Mouse (Mus musculus) embryonic facial prominence, embryonic 13.5 days (tissue): ENCODE data around the gene March1. TPM values are rescaled to one million over a fixed set of nuclear protein-coding genes. Genes with fewer than 3 reads are reported as not detected.

Source experiments
- ATAC-seq: fragments of 200-750 bp; cut with Nextera tagmentation; 2 replicates; pipeline ENCODE4 v1.8.0; 2017; ENCODE audit warnings: low read depth; ENCODE audit not compliant: insufficient number of reproducible peaks, insufficient read depth, low FRiP score, low TSS enrichment
- H3K27ac ChIP-seq: fragments of 300-500 bp; sonication (generic); 2 replicates; pipeline ENCODE4 v1.5.1; 2015; ENCODE audit warnings: moderate library complexity, mild to moderate bottlenecking, inconsistent platforms
- H3K27me3 ChIP-seq: fragments of 300-500 bp; sonication (generic); 2 replicates; pipeline ENCODE4 v1.6.1; 2015; ENCODE audit warnings: mild to moderate bottlenecking, inconsistent platforms
- H3K36me3 ChIP-seq: fragments of 300-500 bp; sonication (generic); 2 replicates; pipeline ENCODE4 v1.6.1; 2015; ENCODE audit warnings: mild to moderate bottlenecking, inconsistent platforms
- H3K4me1 ChIP-seq: fragments of 300-500 bp; sonication (generic); 2 replicates; pipeline ENCODE4 v1.6.1; 2015; ENCODE audit warnings: inconsistent platforms
- H3K4me2 ChIP-seq: fragments of 300-500 bp; sonication (generic); 2 replicates; pipeline ENCODE4 v1.6.1; 2015; ENCODE audit warnings: moderate library complexity, mild to moderate bottlenecking, inconsistent platforms
- H3K4me3 ChIP-seq: fragments of 300-500 bp; sonication (generic); 2 replicates; pipeline ENCODE4 v1.5.1; 2015; ENCODE audit warnings: mild to moderate bottlenecking, inconsistent platforms
- H3K9ac ChIP-seq: fragments of 300-500 bp; sonication (generic); 2 replicates; pipeline ENCODE4 v1.6.1; 2015; ENCODE audit warnings: mild to moderate bottlenecking, inconsistent platforms
- H3K9me3 ChIP-seq: fragments of 300-500 bp; sonication (generic); 2 replicates; pipeline ENCODE4 v1.6.1; 2016; ENCODE audit warnings: inconsistent platforms
- WGBS: fragments of 180-500 bp; shearing (Covaris S2); methylation state at CpG from one replicate; pipeline ENCODE4 v1.1.7; 2015; ENCODE audit warnings: mixed read lengths; 5-methylcytosine and 5-hydroxymethylcytosine counted together
- polyA plus RNA-seq: library from polyadenylated mRNA; unstranded; fragments of >200 nt; fragmentation: Nextera tagmentation; extraction: Ambion mirVana; gene quantifications from 2 replicates; pipeline ENCODE4 v1.2.1, GENCODE M21; 2015

March1 gene
- polyA plus RNA-seq, result 0.34 and 0.85 TPM in 2 replicates

- Histone ChIP-seq H3K4me1 (no peaks in the 10 kb centered on the region), H3K36me3 (no peaks in the 10 kb centered on the region), H3K4me3 (no peak within 1 kb of the TSS), H3K27me3 (peaks cover 33% of the 10 kb centered on the region), H3K9ac (no peak within 1 kb of the TSS), H3K4me2 (0 out of 2 replicates have a peak within 1 kb of the TSS, but pooled peaks have one; percentile 0), H3K9me3 (no peaks in the 10 kb centered on the region), H3K27ac (no peak within 1 kb of the TSS)
- 1% methylated on average over 23 of the region's 23 CpGs for WGBS
- ATAC-seq, result no peak
These were observed at the start of gene March1 for GRCm38 (mm10) chr8:65617871-65618751. March1 (plus strand) TSS chr8:65617900.

- H3K4me2 ChIP-seq, result no peak overlapping the region
- ATAC-seq, result no peak
- H3K27ac ChIP-seq, result no peak overlapping the region
- no peak overlapping the region for H3K4me3 ChIP-seq
- WGBS, result 53% methylated on average over 1 of the region's 1 CpGs
- no peaks in the 10 kb centered on the region for H3K4me1 ChIP-seq
- no peaks in the 10 kb centered on the region for H3K9me3 ChIP-seq
- no peak overlapping the region for H3K9ac ChIP-seq
- no peaks in the 10 kb centered on the region for H3K27me3 ChIP-seq
- H3K36me3 ChIP-seq, result no peaks in the 10 kb centered on the region
These were observed 30.8 kb upstream of the March1 start for GRCm38 (mm10) chr8:65586909-65587308.

- Histone ChIP-seq H3K4me2 (no peak overlapping the region), H3K9ac (no peak overlapping the region), H3K9me3 (no peaks in the 10 kb centered on the region), H3K27me3 (no peaks in the 10 kb centered on the region), H3K4me1 (no peaks in the 10 kb centered on the region), H3K27ac (no peak overlapping the region), H3K36me3 (no peaks in the 10 kb centered on the region), H3K4me3 (no peak overlapping the region)
- no peak for ATAC-seq
- 50% methylated on average over 2 of the region's 2 CpGs for WGBS
These were observed 14.5 kb upstream of the March1 start for GRCm38 (mm10) chr8:65603241-65603640.

GRCm38 (mm10) chr8:65609509-65609908 lies 8.2 kb upstream of the March1 start:
- H3K4me3 ChIP-seq, result no peak overlapping the region
- H3K27me3 ChIP-seq, result no peaks in the 10 kb centered on the region
- 82% methylated on average over 2 of the region's 2 CpGs for WGBS
- H3K4me1 ChIP-seq, result no peaks in the 10 kb centered on the region
- H3K9me3 ChIP-seq, result no peaks in the 10 kb centered on the region
- H3K36me3 ChIP-seq, result no peaks in the 10 kb centered on the region
- no peak overlapping the region for H3K4me2 ChIP-seq
- no peak for ATAC-seq
- H3K27ac ChIP-seq, result no peak overlapping the region
- H3K9ac ChIP-seq, result no peak overlapping the region

- H3K9me3 ChIP-seq, result no peaks in the 10 kb centered on the region
- 29% methylated on average over 7 of the region's 7 CpGs for WGBS
These were observed 1.3 kb downstream of the March1 start for GRCm38 (mm10) chr8:65618966-65619365.

GRCm38 (mm10) chr8:65644931-65645330 lies 27.2 kb downstream of the March1 start:
- H3K36me3 ChIP-seq, result no peaks in the 10 kb centered on the region
- H3K27me3 ChIP-seq, result no peaks in the 10 kb centered on the region
- no peak overlapping the region for H3K9ac ChIP-seq
- no peak overlapping the region for H3K4me3 ChIP-seq
- no peak overlapping the region for H3K4me2 ChIP-seq
- no peak for ATAC-seq
- H3K4me1 ChIP-seq, result no peaks in the 10 kb centered on the region
- no peak overlapping the region for H3K27ac ChIP-seq
- H3K9me3 ChIP-seq, result no peaks in the 10 kb centered on the region

More at GRCm38 (mm10) chr8:65618966-65619365, 1.3 kb downstream of the March1 start:
- no peak overlapping the region for H3K9ac ChIP-seq
- no peak overlapping the region for H3K4me2 ChIP-seq
- H3K4me1 ChIP-seq, result no peaks in the 10 kb centered on the region
- no peak overlapping the region for H3K27ac ChIP-seq
- H3K36me3 ChIP-seq, result no peaks in the 10 kb centered on the region
- H3K27me3 ChIP-seq, result peaks cover 33% of the 10 kb centered on the region
- ATAC-seq, result no peak
- no peak overlapping the region for H3K4me3 ChIP-seq

GRCm38 (mm10) chr8:65645502-65645901 lies 27.8 kb downstream of the March1 start:
- H3K36me3 ChIP-seq, result no peaks in the 10 kb centered on the region
- no peaks in the 10 kb centered on the region for H3K27me3 ChIP-seq
- H3K4me1 ChIP-seq, result no peaks in the 10 kb centered on the region
- no peak for ATAC-seq
- H3K9ac ChIP-seq, result no peak overlapping the region
- H3K9me3 ChIP-seq, result no peaks in the 10 kb centered on the region
- H3K4me2 ChIP-seq, result no peak overlapping the region
- WGBS, result 78% methylated on average over 1 of the region's 1 CpGs
- H3K27ac ChIP-seq, result no peak overlapping the region
- H3K4me3 ChIP-seq, result no peak overlapping the region

GRCm38 (mm10) chr8:65645945-65646344 lies 28.2 kb downstream of the March1 start:
- WGBS, result 92% methylated on average over 1 of the region's 1 CpGs
- Histone ChIP-seq H3K36me3 (no peaks in the 10 kb centered on the region), H3K27ac (no peak overlapping the region), H3K4me2 (no peak overlapping the region), H3K9me3 (no peaks in the 10 kb centered on the region), H3K9ac (no peak overlapping the region), H3K4me1 (no peaks in the 10 kb centered on the region), H3K27me3 (no peaks in the 10 kb centered on the region), H3K4me3 (no peak overlapping the region)
- ATAC-seq, result no peak

- H3K36me3 ChIP-seq, result no peaks in the 10 kb centered on the region
- no peak overlapping the region for H3K27ac ChIP-seq
- 92% methylated on average over 6 of the region's 6 CpGs for WGBS
- no peak overlapping the region for H3K9ac ChIP-seq
- no peaks in the 10 kb centered on the region for H3K4me1 ChIP-seq
- H3K9me3 ChIP-seq, result no peaks in the 10 kb centered on the region
- no peak overlapping the region for H3K4me2 ChIP-seq
- H3K27me3 ChIP-seq, result no peaks in the 10 kb centered on the region
- ATAC-seq, result no peak
- H3K4me3 ChIP-seq, result no peak overlapping the region
These were observed 38.2 kb downstream of the March1 start for GRCm38 (mm10) chr8:65655924-65656323.

GRCm38 (mm10) chr8:65661885-65662284 lies 44.2 kb downstream of the March1 start:
- Histone ChIP-seq H3K36me3 (no peaks in the 10 kb centered on the region), H3K27me3 (no peaks in the 10 kb centered on the region), H3K9me3 (no peaks in the 10 kb centered on the region), H3K27ac (no peak overlapping the region), H3K4me3 (no peak overlapping the region), H3K4me2 (no peak overlapping the region), H3K4me1 (no peaks in the 10 kb centered on the region), H3K9ac (no peak overlapping the region)
- 75% methylated on average over 2 of the region's 2 CpGs for WGBS
- ATAC-seq, result no peak

- ATAC-seq, result no peak
- no peak overlapping the region for H3K4me2 ChIP-seq
These were observed 48.1 kb downstream of the March1 start for GRCm38 (mm10) chr8:65665786-65666185.

GRCm38 (mm10) chr8:65743066-65743465 lies 125.4 kb downstream of the March1 start:
- H3K36me3 ChIP-seq, result no peaks in the 10 kb centered on the region
- H3K9ac ChIP-seq, result no peak overlapping the region
- H3K27ac ChIP-seq, result no peak overlapping the region
- no peaks in the 10 kb centered on the region for H3K27me3 ChIP-seq
- H3K4me2 ChIP-seq, result no peak overlapping the region
- H3K4me3 ChIP-seq, result no peak overlapping the region
- no peak for ATAC-seq
- H3K9me3 ChIP-seq, result no peaks in the 10 kb centered on the region
- no peaks in the 10 kb centered on the region for H3K4me1 ChIP-seq

More at GRCm38 (mm10) chr8:65665786-65666185, 48.1 kb downstream of the March1 start:
- Histone ChIP-seq H3K9me3 (no peaks in the 10 kb centered on the region), H3K27ac (no peak overlapping the region), H3K4me3 (no peak overlapping the region), H3K4me1 (no peaks in the 10 kb centered on the region), H3K9ac (no peak overlapping the region), H3K27me3 (no peaks in the 10 kb centered on the region), H3K36me3 (no peaks in the 10 kb centered on the region)
- 95% methylated on average over 2 of the region's 2 CpGs for WGBS
